Mouse (Mus musculus): ENCODE results near the gene Bcl6.

Bcl6 gene

DNA sequence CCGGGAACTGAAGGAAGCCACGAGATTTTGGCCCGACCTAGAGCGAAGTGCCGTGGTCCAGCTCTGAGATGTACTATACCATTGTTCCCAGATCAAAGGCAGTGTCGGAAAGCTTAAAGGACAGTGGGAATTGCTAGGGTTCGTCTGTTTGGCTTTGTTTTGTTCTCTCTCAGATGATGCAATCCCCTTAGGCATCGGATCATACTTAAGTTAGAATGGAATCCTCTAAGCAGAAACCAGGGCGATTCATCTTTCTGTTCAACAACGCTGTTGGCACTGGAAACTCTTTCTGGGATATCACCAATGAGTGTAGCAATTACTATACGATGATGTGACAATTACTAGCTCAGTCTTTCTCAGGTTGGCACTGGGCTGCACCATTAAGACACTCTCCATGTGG, 56.4 kb downstream of the Bcl6 start, which contains the start of gene Rtp2:
Rtp2 (minus strand) TSS at position 101 of the 400 bp plus-strand sequence.
- in situ Hi-C loops (cut with MboI, MseI): no loop called here

DNA sequence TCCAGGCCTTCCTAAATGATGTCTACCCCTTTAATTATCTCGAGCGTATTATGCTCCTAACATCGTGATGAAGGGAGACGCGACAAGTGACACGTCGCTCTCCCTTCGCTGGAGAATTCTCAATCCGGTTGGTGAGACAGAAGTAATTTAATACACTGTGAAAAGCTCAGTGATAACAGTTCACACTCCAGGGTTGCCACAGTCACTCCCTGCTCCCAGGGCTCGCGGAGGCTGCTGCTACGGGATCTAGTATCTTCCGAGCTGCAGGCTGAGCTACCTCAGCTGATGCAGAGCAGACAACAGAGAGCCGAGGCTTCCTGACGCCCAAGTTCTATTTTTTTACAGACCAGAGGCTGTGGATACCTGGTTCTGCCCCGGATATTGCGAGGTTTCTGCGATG, 57.4 kb downstream of the Bcl6 start:
- in situ Hi-C loops (cut with MboI, MseI): no loop called here

GRCm38 (mm10) chr16:23930426-23931073, 58.1 kb downstream of the Bcl6 start:
- in situ Hi-C loops (cut with MboI, MseI): no loop called here

- in situ Hi-C loops (cut with MboI, MseI): no loop called here
Measured at GRCm38 (mm10) chr16:23927301-23928114, 61.1 kb downstream of the Bcl6 start.

DNA sequence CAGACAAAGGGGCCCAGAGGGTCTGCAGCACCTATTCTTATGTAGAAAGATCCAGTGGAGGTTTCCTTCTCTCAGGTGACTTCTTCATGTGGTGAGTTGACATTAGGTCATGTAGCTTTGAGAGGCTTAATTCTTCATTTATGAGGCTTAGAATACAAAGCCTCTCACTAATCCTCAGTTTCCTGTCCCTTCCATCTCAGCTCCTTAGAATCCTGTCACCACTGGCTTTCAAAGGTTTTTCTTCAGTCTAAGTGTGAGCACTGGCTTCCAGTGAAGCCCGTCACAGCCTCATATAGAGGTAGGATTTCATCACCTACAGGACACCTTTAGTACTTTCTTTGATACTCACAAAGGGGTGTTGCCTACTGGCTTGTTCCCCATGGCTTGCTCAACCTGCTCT, 65.7 kb downstream of the Bcl6 start:
- in situ Hi-C loops (cut with MboI, MseI): no loop called here

DNA sequence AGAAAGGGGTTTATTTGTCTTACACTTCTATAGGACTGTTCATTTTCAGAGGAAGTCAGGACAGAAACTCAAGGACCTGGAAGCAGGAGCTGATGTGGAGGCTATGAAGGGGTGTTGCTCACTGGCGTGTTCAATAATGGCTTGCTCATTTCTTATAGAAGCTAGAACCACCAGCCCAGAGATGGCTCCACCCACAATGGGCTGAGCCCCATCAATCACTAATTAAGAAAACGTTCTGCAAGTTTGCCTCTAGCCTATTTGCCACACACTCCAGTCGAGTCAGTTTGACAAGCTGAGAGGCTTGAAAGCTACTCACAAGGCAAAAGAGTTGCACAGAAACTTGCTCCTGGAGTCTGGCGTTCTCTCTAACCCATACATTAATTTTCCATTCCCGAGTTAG, 67.0 kb downstream of the Bcl6 start:
- in situ Hi-C loops (cut with MboI, MseI): no loop called here

DNA sequence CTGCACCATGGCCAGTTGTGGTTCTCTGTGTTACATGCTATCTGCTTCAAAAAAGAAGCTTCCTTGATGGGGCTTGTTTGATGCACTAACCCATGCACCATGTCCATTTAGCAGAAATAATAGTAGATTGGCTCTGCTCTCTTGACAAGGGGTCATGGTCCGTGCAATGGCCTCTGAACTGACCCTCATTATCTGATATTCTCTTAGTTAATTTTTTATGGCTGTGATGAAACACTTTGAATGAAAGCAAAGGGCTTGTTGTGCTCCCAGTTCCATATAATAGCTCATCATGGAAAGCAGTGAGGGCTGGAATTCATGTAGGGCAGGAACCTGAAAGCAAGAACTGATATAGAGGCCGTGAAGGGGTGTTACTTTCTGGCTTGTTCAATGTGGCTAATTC, 69.2 kb downstream of the Bcl6 start:
- in situ Hi-C loops (cut with MboI, MseI): no loop called here

Measured in T-helper 17 cell (primary cell).